Mouse (Mus musculus) embryo, embryonic 11 days (tissue): ENCODE results near the gene Trim61.

ENCODE experiments used
- DNase-seq: peaks from one replicate; pipeline ENCODE4 v3.0.0-alpha.2; 2015

Trim61 gene

GRCm38 (mm10) chr8:64983150-64983897 lies 35.0 kb downstream of the Trim61 start:
- DNase-seq, result no peak
